Mouse (Mus musculus) ovary, postnatal 14 days (tissue): ENCODE results near the gene Bag3.
"Not testable (repeated sequence)": the region's sequence is repeated elsewhere in the genome, so short reads cannot be mapped to it uniquely, and the experiment has no call there.

Experiments
- DNase-seq: peaks from one replicate; pipeline ENCODE4 v3.0.0; 2022; ENCODE audit warnings: low spot score

Gene Bag3

DNA sequence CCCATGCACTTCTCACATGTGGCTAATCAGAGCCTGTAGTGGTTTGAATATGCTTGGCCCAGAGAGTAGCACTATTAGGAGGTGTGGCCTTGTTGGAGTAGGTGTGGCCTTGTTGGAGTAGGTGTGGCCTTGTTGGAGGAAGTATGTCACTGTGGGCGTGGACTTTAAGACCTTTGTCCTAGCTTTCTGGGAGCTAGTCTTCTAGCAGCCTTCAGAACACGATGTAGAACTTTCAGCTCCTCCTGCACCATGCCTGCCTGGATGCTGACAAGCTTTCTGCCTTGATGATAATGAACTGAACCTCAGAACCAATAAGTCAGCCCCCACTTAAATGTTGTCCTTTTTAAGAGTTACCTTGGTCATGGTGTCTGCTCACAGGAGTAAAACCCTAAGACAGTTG, 46.0 kb downstream of the Bag3 start:
- DNase-seq, result not testable (repeated sequence)

- no peak for DNase-seq
Measured at GRCm38 (mm10) chr7:128569987-128570656, 46.7 kb downstream of the Bag3 start.

DNA sequence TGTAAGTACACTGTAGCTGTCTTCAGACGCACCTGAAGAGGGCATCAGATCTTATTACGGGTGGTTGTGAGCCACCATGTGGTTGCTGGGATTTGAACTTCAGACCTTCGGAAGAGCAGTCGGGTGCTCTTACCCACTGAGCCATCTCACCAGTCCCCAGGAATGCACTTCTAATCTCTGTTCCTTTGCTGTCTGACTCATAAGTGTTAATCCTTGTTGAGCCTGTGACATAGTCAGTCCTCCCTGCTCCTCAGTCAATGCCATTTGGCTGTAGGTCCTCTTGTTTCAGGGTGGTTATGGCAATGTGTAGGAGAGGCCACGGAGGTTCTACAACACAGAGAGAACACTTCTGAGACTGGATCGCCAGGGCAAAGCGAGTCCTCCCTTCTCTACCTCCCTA, 47.2 kb downstream of the Bag3 start:
- not testable (repeated sequence) for DNase-seq

GRCm38 (mm10) chr7:128572030-128572429, 48.6 kb downstream of the Bag3 start:
- no peak for DNase-seq

GRCm38 (mm10) chr7:128575211-128575610, 51.8 kb downstream of the Bag3 start:
- no peak for DNase-seq

DNA sequence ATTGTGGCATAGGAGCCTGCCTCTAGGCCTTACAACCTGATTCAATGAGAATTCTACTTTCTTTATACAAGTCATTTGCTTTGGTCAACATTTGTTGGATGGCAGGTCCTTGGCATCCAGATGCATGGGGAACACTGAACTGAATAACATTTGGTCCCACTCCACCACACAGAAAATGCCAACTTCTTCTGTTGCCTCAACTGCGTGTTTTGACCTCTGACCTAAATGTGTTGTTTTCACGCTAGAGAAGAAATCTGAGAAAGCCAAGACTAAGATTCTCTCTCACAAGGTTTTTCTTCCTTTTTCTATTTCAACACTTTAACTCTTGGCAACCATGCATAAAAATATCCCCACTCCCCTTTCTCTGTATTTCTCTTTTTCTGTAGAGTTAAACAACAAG, 52.4 kb downstream of the Bag3 start:
- no peak for DNase-seq

- DNase-seq, result no peak
Measured at GRCm38 (mm10) chr7:128577607-128578006, 54.2 kb downstream of the Bag3 start.

DNA sequence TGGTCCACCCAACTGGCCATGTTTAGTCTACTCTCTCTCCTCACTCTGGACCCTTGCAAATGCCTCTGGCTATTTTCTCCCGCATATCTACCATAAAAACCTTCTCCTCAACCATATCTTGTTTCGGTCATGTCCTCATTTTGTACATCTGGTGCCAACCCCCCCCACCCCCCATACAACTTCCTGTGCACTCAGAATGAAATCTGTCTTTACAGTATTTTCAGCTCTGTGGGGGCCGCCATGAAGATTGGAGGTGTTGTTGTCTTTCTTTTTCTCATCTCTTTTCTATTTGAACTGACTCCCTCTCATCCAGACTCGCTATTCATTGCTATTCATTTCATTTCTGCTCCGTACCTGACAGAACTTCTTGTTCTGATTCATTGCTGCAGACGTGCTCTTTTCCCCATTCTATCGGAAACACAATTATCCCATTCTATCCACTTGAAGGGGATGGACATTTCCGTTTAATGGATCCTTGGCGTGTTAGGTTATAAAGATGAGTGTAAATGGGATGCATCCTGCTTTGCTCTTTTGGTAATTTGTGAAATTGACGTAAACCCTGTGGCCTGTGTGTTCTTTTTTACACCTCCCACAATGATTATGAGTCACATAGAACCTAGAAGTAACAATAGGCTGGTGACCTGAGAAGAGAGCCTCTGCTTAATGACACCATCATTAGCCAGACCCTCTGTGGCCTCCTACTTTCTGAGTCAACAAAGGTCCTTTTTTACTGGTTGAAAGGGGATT, 55.0 kb downstream of the Bag3 start:
- DNase-seq, result no peak

GRCm38 (mm10) chr7:128579381-128579780, 56.0 kb downstream of the Bag3 start:
- DNase-seq, result no peak

DNA sequence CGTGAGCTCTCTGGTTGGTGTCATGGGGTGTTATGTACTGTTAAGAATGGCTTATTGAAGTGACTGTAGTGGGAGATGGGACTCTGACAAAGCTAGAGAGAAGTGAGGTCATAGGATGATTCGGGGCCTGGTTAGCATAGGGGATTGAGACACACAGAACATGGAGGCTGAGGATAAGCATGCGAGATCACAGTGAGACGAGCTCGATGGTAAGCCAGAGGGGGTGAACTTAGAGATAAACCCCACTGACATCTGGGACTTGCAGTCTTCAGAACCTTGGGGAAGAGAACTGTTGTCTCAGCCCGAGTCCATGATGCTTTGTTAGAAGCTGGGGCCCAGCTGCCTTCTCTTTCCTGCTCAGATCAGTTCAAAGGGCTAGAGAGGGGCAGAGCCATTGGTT, 56.9 kb downstream of the Bag3 start:
- DNase-seq, result no peak

DNA sequence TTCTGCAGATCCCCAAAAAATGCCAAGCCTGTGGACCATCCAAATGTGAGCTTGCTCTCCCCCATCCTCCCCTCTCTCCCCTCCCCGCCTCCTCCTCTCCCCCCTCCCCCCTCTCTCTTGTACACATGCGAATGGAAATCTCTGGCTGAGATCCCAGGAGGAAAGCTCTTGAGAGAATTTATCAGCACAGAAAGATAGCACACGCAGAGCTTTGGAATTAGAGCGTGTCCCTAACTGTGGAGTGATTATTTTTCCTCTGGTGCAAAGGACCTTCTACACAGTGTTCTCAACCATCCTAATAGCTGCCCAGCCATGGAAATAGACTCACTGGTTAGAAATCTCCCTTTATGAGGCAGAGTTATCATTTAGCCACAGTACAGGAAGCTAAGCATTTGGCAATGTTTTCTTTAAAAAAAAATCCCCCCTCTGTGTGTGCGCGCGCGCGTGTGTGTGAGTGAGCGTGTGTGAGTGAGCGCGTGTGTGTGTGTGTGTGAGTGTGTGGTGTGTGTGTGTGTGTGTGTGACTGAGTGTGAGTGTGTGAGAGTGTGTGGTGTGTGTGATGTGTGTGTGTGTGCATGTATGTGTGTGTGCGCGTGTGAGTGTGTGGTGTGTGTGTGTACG, 58.6 kb downstream of the Bag3 start:
- no peak for DNase-seq

GRCm38 (mm10) chr7:128583213-128583948, 60.0 kb downstream of the Bag3 start:
- no peak for DNase-seq

DNA sequence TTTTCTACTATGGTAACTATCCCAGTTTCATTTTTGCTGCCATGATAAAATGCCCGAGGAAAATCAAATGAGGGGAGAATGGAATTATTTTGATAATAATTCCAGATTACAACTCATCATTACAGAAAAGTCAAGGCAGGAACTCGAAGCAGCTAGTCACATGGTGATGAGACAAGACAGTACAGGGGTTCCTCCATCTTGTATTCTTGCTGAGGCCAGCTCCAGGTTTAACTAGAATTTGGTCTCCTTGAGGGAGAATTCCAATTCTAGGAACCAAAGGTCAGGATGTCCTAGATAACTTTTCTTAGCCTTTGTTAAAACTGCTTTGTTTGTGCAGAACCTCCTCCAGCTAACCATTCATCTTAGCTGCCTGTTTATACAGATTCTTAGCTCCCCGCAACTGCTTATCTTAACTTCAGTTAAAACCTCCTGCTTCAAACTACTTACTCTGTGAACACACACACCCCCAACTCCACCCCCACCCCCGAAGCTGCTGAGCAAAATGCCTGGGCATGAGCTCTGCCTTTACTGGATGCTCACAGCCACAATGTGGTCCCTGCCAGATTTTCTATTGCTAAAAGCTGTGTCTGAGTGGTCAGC, 64.0 kb downstream of the Bag3 start:
- no peak for DNase-seq

- DNase-seq, result no peak
Measured at GRCm38 (mm10) chr7:128591345-128592084, 68.1 kb downstream of the Bag3 start.

DNA sequence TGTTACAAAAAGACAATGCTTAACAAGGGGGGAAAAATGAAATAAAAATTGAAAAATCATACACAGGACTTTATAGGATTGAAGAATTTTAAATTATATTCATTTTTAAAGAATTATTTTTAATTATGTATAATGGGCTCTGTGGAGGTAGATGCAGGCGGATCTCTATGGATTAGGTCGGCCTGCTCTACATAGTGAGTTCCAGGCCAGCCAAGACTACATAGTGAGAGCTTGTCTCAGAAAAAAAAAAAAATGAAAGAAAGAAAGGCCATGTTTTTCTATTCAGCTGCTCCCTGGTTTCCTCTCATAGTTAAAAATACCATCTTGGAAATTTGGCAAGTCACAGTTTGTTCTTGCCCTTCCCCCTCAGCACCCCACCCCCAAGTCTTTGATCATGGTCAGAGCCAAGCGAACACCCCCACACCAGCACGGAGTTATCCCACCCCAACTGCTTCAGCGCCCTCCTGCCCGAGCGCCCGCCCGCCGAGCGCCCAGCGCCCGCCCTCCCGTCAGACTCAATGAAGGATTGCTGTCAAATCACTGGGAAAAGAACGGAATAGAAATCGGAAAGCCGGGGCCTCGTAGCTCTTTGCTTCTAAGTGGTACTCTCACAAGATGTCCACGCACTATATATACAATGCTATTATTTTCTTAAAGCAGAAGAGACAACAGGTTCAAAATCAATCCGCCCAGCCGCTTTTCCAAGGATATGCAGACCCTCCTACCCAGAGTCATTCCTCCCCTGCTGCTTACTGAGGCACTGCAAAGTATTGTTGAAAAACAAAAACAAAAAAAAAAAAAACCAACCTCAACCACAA, 68.9 kb downstream of the Bag3 start:
- no peak for DNase-seq

GRCm38 (mm10) chr7:128592936-128593241, 69.5 kb downstream of the Bag3 start:
- DNase-seq, result no peak

DNA sequence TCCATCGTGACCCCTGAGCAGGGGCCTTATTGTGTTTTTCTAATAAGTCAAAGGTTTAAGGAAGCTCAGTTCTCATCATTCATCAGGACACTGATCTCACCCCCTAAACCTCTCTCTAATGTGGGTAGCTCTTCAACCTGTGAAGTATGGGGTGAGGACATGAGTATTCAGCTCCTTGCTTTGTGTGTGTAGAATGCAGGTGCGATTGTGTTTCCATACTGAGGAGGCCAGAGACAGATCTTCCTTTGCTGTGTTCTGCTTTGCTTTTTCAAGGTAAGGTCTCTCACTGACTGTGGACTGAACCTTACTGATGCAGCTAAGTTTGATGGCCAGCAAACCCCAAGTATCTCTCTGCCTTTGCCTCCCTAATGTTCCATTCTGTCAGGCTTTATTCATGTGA, 72.9 kb downstream of the Bag3 start:
- no peak for DNase-seq
